Mouse (Mus musculus): ENCODE measurements at regions not wholly inside any gene's neighbourhood (a gene's known extent, or its start where the extent isn't known, plus 50 kb on each side); places are given as distances from the start of the nearest gene placed in this dataset.
A peak's percentile ranks its signal among the peaks of the same experiment; 100 is the strongest.

DNA sequence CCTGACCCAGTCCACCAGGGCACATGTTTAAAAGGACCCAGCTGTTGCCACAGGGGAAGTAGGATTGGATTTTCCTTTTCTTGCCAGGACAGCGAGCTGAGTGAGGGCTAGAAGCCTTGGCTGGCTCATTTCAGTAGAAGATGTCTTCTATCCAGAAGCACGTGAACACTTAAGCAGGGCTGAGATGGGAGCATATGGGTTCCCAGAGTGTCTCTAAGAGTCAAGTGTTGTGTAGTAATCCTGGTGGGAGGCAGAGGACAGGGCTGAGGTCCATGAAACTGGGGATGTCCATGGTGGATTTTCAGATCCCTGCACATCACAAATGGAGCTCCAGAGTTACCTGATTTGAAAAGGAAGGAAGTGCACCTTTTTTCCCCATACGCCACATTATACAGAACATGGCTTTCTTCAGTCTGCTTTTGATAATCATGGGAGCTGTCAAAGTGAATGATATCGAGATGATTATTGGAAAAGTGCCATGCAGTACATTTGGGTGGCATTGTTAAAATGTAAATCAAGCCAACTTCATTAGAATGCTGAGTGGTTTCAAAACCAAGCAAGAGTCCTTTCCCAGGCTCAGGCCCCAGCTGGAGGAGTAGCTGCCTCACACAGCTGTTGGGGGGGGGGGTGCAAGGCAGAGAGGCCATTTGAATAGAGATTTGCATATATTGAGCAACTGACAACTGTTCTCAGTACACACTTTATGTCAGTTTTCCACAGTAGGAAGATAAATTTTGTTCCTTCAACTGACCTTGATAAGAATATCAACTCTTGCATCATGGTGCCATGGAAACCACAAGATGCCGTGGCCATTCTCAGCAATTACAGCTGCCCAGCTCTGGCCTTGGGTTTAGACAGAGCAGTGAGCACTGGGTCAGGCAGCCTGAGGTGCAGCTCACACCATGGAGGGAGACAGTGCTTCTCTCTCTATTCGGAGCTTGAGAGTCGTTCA is 81.7 kb downstream of the Slc35b3 start:
- no peak for DNase-seq

GRCm38 (mm10) chr13:38875923-38876322 is 84.8 kb downstream of the Slc35b3 start:
- no peak for DNase-seq

DNA sequence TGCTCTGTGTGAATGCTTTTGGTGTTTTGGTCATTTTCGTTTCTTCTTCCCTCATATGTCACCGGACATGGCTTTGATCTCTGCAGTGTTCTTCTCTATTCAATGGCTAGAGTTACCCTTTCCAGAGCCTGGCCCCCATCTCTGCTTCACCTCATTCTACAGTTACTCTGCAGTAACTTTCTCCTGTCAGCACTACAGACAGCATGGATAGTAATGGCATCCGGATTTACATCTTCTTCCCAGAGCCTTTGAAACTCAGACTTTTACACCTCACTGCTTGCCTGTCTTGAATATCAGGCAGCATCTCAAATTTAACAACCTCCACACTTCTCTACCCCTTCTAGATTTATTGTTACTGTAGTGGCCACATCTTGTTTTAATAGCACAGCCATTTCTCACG is 96.7 kb downstream of the Slc35b3 start:
- DNase-seq, result no peak

DNA sequence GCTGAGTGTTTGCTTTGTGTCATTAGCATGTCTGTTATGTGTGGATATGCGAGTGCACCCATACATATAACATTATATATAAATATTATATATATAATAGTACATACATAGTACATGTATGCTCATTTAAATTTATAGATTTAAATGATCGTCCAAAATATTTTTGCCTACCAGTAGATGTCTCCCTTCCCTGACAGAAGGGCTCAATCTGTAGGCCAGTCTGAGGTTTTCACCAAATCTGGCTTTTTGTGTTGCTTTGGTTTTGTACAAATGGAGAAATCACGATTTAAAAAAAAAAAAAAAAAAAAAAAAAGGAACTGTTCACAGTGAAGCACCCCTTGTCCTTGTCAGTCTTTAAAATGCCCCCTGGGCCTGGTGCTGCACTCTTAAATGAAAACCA is 104.9 kb downstream of the Slc35b3 start:
- no peak for DNase-seq

DNA sequence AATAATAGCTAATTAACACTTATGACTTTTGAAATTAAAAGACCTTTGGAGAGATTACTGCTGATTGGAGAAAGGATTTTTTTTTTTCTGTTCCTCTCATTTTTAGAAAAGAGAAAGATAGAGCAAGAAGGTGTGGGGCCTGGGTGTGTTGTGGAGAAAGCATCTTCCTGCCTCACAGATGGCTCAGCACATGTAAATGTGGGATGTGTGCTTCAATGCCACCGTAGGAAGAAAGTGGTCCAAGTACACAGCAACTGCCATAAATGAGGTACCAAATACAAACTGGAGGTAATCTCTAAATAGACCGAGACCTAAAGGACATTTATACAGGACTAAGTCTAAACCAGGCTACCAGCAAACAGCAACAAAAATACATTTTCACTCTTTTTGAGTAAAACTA is 105.7 kb downstream of the Slc35b3 start:
- DNase-seq, result no peak

DNA sequence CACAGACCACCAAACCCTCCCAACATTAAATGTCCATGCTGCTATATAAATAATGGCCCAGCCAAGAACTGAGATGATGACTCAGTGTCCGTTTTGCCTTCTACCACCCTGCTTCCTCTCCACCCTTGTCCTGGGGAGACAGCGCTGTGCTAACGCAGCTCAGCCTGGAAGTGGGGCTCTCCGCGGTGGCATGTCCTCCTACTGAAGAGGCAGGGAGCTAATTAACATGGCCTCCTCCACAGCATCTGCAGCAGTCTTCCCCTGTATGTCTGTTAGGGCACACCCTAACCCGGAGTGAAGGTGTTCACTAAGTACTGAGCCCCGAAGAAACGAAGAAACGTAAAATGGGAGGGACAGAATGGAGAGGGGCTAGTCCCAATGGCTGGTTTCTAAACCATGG is 107.8 kb downstream of the Slc35b3 start:
- no peak for DNase-seq

GRCm38 (mm10) chr13:38851820-38852219 is 108.9 kb downstream of the Slc35b3 start:
- DNase-seq, result no peak

DNA sequence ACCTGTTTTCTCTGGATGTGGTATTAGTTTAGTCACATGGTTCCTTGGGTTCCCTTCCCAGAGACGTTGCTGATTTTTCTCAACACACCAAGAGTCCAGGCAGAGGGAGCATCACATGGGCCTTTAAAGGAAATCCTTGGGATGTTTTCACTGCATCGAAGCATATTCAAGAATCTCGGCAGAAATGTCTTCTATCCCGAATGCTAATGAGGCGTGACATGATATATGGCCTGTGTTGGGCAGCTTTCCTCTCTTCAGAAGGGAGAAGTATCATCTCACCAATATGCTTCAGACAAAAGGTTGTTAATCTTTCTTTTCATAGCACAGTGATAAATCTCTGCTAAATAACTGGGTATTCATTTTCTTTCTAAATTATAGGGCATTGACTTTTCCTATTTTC is 122.4 kb downstream of the Slc35b3 start:
- DNase-seq, result no peak

DNA sequence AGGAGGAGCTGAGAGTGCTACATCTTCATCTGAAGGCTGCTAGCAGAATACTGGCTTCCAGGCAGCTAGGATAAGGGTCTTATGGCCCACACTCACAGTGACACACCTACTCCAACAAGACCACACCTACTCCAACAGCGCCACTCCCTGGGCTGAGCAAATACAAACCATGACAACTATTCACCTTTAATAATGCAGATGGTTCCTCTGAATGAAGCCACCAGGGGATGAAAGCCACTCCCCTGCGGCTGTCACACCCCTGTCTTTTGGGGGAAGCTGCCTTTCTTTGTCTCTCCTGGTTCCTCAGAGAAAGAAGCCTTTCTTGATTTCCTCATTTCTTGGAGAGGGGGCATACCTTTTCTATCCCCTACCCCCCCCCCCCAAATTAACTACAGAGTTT is 135.0 kb downstream of the Slc35b3 start:
- DNase-seq, result no peak

GRCm38 (mm10) chr13:38819526-38819925 is 141.1 kb downstream of the Slc35b3 start:
- no peak for DNase-seq

- no peak for DNase-seq
Observed at GRCm38 (mm10) chr13:38818781-38819180, 141.9 kb downstream of the Slc35b3 start.

- DNase-seq, result no peak
Observed at GRCm38 (mm10) chr13:38816296-38816695, 144.4 kb downstream of the Slc35b3 start.

- no peak for DNase-seq
Observed at GRCm38 (mm10) chr13:38815002-38815707, 145.5 kb downstream of the Slc35b3 start.

DNA sequence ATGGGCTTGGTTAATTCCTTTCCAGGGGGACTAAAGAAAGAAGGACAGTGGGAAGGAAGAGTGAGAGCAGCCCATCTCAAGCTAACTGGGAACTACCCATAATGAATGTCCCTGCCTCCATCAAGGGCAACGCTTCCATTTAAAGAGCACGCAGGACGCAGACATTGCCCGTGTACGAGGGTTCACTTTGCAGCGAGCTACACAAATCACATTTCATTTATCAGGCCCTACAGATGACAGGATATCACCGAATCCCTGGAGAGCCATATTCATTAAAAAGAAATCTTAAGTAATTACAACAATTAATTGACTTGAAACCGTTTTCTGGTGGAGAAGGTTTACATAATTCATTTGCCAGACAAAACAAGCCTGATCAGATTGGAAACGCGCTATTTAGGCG is 139.7 kb upstream of the Eef1e1 start:
- DNase-seq, result no peak

- no peak for DNase-seq
Observed at GRCm38 (mm10) chr13:38793456-38793855, 134.6 kb upstream of the Eef1e1 start.

DNA sequence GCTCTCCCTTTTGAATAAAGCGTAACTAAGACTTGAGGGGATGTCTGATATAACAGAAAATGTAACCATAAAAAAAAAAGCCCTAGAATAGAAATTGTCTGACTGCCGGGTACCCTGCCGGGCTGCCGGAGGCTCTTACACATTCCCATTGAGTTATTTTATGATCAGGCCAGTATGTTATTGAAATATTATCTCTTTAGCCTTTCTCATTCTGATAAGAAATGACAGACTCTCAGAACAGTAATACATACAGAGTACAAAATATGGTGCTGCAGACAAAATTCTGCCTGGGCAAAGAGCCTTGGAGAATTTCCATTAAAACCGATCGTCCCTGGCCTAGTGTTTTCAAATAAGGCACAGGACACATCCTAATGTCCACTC is 121.8 kb upstream of the Eef1e1 start:
- DNase-seq, result no peak

DNA sequence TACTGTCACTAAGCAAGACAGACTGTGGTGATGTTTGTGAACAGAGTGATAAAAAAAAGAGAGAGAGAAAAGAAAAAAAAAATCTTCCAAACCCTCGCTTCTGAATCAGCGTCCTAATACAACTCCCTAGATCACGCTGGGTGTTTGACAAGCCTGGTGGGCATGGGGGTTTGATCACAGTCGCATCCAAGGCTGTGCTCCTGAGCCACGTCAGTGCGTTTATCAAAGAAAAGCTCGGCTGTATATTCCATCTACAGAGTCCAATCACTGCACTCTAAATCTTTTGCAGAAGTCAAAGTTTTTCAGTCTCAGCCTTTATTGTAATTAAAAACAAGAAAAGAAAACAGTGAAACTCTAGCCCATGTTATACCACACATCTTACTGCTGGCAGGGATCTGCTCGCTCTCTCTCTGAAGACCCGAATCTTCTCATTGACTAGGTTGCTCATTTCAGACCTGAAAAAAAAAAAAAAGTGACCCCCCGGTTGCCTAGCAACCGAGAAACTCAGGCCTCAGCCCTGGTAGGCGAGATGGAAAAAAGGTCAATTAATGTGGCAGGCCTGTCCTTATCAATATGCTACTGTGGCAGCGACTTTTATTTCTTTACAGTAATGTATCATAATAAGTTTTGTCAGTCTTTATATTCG is 121.2 kb upstream of the Eef1e1 start:
- DNase-seq, result no peak

DNA sequence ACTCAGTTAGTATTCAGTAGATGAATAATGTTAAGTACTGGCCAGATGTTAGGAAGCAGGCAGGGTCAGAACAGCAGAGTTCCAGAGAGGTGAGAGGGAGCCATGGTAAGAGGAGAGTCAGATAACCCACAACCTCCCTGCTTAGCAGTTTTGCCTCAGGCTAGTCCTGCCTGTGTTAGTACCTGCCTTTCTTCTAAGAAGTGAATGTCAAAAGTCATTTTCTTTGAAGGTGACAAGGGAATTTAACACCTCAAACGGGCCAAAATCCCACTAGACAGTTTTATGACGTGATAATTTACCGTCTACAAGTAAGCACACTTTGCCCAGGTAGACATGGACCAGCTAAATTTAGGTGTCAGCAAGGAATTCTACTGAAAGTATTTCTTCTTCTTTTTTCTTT is 117.7 kb upstream of the Eef1e1 start:
- DNase-seq, result no peak

DNA sequence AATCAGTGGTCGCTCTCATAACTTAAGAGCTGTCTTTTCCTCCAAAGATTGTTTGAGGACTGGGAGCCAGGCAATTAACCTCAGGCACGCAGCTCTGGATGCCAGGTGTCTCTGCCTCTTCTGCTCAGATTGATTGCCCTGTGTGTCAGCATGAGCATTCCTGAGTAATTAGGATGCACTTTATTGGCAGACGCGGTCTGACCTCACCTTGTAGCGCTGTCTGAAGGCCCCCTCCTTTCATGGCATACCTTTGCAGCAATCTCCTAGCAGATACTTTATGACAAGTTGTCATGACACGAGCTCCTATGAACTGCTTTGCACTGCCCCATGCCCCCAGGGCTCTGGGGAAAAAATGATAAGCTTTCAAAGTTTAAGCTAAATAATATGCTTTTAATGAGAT is 114.1 kb upstream of the Eef1e1 start:
- no peak for DNase-seq

DNA sequence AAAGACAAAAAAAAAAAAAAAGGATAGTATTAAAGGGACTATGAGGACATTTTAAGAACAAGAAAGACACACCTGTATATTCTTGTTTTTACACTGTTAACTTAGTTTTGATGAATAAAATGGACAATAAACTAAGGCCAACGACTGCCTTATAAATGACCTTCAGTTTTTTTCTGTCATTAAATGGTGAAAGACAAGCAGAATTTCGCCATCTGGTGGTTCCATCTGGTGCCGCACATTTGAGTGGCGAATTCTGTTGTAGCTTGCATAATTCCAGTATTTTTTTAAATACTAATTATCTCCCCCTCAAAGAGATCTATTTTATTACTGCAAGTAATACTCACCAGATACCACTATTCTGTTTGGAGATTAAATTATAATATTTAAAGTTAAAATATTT is 107.3 kb upstream of the Eef1e1 start:
- DNase-seq, result peak; percentile 34

GRCm38 (mm10) chr13:38760261-38760660 is 101.4 kb upstream of the Eef1e1 start:
- DNase-seq, result no peak

DNA sequence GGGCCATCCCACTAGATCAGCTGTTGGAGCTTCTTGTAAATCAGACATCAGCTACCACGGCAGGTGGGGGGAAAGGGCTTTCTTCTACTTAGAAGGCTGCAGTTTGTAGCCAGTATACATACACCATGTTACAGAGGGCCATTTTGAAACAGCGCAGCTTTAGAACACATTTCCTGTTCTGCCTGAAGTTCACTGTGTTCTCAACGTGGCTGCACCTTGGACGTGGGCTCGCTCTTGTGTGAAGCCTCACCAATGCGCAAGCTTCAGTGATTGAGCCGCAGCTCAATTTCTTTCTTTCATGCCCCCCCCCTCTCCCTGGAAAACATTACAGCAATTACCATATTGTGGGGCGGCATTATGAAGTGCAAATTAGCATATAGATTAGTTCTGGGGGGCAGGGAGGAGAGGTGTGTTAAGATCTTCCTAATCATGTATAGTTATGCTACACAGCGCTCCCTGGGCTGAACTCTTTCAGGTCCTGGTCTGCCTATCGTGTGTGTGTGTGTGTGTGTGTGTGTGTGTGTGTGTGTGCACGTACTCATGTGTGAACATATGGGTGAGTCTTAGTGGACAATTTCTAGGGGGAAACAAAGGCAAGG is 97.9 kb upstream of the Eef1e1 start:
- DNase-seq, result no peak

DNA sequence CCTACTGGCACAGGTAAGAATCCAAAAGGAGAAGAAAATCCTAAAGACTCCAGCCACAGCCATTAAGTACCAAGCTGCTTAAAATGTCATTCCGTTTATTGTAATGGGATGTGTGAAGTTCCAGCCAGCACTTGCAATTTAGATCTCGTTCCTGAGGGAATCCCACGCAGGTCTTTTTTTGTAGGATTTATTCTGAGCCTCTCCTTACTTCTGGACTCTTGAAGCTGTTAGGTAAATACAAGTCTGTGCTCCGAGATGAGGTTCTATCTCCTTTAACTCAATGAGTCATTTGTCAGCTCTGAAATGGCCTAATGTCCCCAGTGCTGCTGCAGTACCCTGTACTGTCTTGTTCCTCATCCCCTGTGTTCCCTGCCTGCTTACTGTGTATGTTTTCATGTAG is 94.9 kb upstream of the Eef1e1 start:
- DNase-seq, result no peak

Measured in lung, postnatal 14 days (tissue).